ENCODE assay signal across 23 mouse cellular contexts in genomic region chr9:6540178-6540700, GRCm38 (mm10).
DNase-seq lines count a peak whose midpoint lies in the region; ATAC-seq and TF ChIP-seq lines count a peak whose summit lies in the region.
"Had no signal": no experiment of that assay in that cellular context is flagged by ENCODE, and none has a peak within 500 bp of the region (broad histone marks: within the 10 kb centered on the region; RNA-seq: fewer than 3 reads in every experiment).

No protein-coding gene starts in this region.

- H3K9ac ChIP-seq in lung, embryonic 14.5 days = no peak overlapping the region
- no peak overlapping the region for H3K9ac ChIP-seq in hindbrain, embryonic 11.5 days (ENCODE audit: low read depth, low read length)
- H3K9ac ChIP-seq: embryonic facial prominence, embryonic 13.5 days; forebrain, embryonic 13.5 days; forebrain, embryonic 15.5 days; forebrain, postnatal 0 days had no signal

- H3K36me3 ChIP-seq in lung, embryonic 14.5 days (ENCODE audit: insufficient read depth) = no peaks in the 10 kb centered on the region
- H3K36me3 ChIP-seq in hindbrain, embryonic 11.5 days (ENCODE audit: control insufficient read depth, insufficient read depth, low read length) = no peaks in the 10 kb centered on the region
- H3K36me3 ChIP-seq: embryonic facial prominence, embryonic 13.5 days; forebrain, embryonic 15.5 days; G1E had no signal

- H3K4me1 ChIP-seq in lung, embryonic 14.5 days (ENCODE audit: insufficient read depth) = no peaks in the 10 kb centered on the region
- H3K4me1 ChIP-seq in hindbrain, embryonic 11.5 days (replicated peaks; ENCODE audit: control insufficient read depth, insufficient read depth, low read length) = no peaks in the 10 kb centered on the region
- H3K4me1 ChIP-seq: embryonic facial prominence, embryonic 13.5 days; forebrain, embryonic 13.5 days; forebrain, embryonic 15.5 days had no signal

- no peak overlapping the region for H3K27ac ChIP-seq in lung, embryonic 14.5 days (ENCODE audit: low read depth)
- H3K27ac ChIP-seq in hindbrain, embryonic 11.5 days (ENCODE audit: low read depth, low read length) = no peak overlapping the region
- H3K27ac ChIP-seq: embryonic facial prominence, embryonic 13.5 days; forebrain, embryonic 13.5 days; forebrain, embryonic 15.5 days had no signal

- no peak overlapping the region for H3K4me2 ChIP-seq in lung, embryonic 14.5 days
- H3K4me2 ChIP-seq in hindbrain, embryonic 11.5 days (replicated peaks; ENCODE audit: low read depth, low read length) = no peak overlapping the region
- H3K4me2 ChIP-seq: embryonic facial prominence, embryonic 13.5 days; forebrain, embryonic 13.5 days; forebrain, embryonic 15.5 days had no signal

- H3K27me3 ChIP-seq in lung, embryonic 14.5 days (ENCODE audit: insufficient read depth, low read length) = no peaks in the 10 kb centered on the region
- H3K27me3 ChIP-seq in hindbrain, embryonic 11.5 days (ENCODE audit: control insufficient read depth, insufficient read depth, low read length) = no peaks in the 10 kb centered on the region
- H3K27me3 ChIP-seq: CH12.LX; embryonic facial prominence, embryonic 13.5 days; forebrain, embryonic 13.5 days; forebrain, embryonic 15.5 days had no signal

- DNase-seq in lung, embryonic 14.5 days = peak; percentile 2
- no peak for DNase-seq in lung, postnatal 36 days
- DNase-seq in 3T3-L1 (ENCODE audit: low read depth, low spot score) = peak; percentile 29
- DNase-seq in Muller cell, postnatal 12 days (ENCODE audit: inconsistent ontology term) = peak; percentile 92
- DNase-seq in hindbrain, embryonic 11.5 days (ENCODE audit: low spot score) = no peak
- no peak for DNase-seq in thymus, postnatal 36 days
- DNase-seq: adrenal gland, adult 8-10 months; adrenal gland, postnatal 14 days; adrenal gland, postnatal 36 days; B cell, adult 2 months; cerebellum, adult 11-12 months; cerebellum, adult 2 months; cerebellum, adult 9-10 months; cerebellum, postnatal 10 days; cerebellum, postnatal 25 days; forebrain, postnatal 0 days had no signal

- TF ChIP-seq CTCF in lung, embryonic 14.5 days (IDR thresholded peaks at IDR 0.05; ENCODE audit: low read depth) = no peak

- ATAC-seq in lung, embryonic 14.5 days (ENCODE audit: insufficient read depth) = peak; percentile 58
- no peak for ATAC-seq in hindbrain, embryonic 11.5 days (ENCODE audit: low FRiP score)
- ATAC-seq: activated CD4-positive, CD25-positive, alpha-beta regulatory T cell, adult 4 months; CD4-positive, CD25-positive, alpha-beta regulatory T cell, adult 4 months; forebrain, embryonic 13.5 days; forebrain, embryonic 15.5 days; forebrain, postnatal 0 days had no signal

- no peak overlapping the region for H3K4me3 ChIP-seq in lung, embryonic 14.5 days (ENCODE audit: low read depth, low read length)
- H3K4me3 ChIP-seq in hindbrain, embryonic 11.5 days (ENCODE audit: low read depth, low read length) = no peak overlapping the region
- H3K4me3 ChIP-seq: embryonic facial prominence, embryonic 13.5 days; forebrain, embryonic 13.5 days; forebrain, embryonic 15.5 days had no signal

- H3K9me3 ChIP-seq in lung, embryonic 14.5 days (ENCODE audit: low read depth, low read length) = no peaks in the 10 kb centered on the region
- H3K9me3 ChIP-seq in hindbrain, embryonic 11.5 days (ENCODE audit: control insufficient read depth, low read length) = no peaks in the 10 kb centered on the region
- H3K9me3 ChIP-seq: embryonic facial prominence, embryonic 13.5 days; forebrain, embryonic 13.5 days; forebrain, embryonic 15.5 days; G1E had no signal

Comparison
In these comparisons a context has a peak if more than half of its experiments do, and no peak if none do; other contexts are left out.
1. DNase-seq: peak in lung, embryonic 14.5 days (single experiment), 3T3-L1 (single experiment) and Muller cell, postnatal 12 days (single experiment); none in lung, postnatal 36 days (single experiment), hindbrain, embryonic 11.5 days (single experiment) and thymus, postnatal 36 days (0 of 2).